Mouse (Mus musculus): ENCODE measurements at regions not wholly inside any gene's neighbourhood (a gene's known extent, or its start where the extent isn't known, plus 50 kb on each side); places are given as distances from the start of the nearest gene placed in this dataset.

DNA sequence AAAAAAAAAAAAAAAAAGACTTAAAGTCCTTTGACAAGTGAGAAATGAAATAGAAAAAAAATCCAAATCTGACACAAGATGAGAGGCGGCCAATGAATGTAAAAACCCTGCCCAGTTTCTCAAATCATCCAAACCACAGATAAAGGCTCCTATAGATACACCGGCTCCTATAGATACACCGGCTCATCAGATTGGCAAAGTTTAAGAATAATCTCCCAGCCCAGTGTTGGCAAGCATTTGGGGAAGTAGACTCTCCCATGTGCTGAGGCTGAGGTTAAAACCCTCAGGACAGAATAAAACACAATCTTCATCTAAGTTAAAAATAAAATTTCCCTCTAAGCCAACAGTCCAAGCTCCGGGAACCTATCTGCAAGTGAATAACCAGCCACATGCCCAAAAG, 65.2 kb upstream of the Trim2 start:
- H3K4me2 ChIP-seq (ENCODE audit: low read length) = no peak overlapping the region

DNA sequence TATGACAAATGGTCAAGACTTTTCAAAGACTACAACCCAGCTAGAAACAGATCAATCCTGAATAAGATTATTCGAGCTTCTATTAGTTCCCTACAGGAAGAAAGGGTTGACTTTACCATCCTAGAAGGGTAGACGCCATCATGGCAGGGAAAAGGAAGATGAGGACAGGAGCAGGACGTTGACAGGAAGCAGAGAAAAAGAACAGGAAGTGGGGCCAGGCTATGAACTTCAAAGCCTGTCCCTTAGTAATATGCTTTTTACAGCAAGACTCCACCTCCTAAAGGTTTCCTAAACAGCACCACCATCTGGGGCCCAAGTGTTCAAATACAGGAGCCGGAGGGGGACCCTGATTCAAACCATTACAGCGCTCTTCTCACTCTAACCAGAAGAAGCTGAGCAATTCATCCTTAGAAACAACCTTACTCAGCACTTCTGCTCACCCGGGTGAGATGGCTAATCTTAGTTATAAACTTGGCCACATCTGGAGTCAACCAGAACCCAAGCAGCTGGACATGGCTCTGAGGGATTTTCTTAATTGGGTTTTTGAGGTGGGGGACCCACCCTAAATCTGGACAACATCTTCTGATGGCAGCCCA, 60.6 kb upstream of the Trim2 start:
- Histone ChIP-seq H3K27ac (ENCODE audit: low read depth, low read length) (no peak overlapping the region), H3K9ac (ENCODE audit: low read depth, low read length) (no peak overlapping the region), H3K27me3 (replicated peaks; ENCODE audit: control insufficient read depth, insufficient read depth, low read length) (no peaks in the 10 kb centered on the region), H3K4me3 (ENCODE audit: low read length) (no peak overlapping the region), H3K4me2 (ENCODE audit: low read length) (no peak overlapping the region), H3K9me3 (ENCODE audit: control insufficient read depth, low read length) (no peaks in the 10 kb centered on the region), H3K36me3 (ENCODE audit: control insufficient read depth, insufficient read depth, low read length) (no peaks in the 10 kb centered on the region), H3K4me1 (ENCODE audit: control insufficient read depth, insufficient read depth, low read depth, low read length) (no peaks in the 10 kb centered on the region)
- 87% methylated on average over 6 of the region's 6 CpGs for WGBS
- no peak for ATAC-seq

More for the DNA sequence above, 65.2 kb upstream of the Trim2 start:
- Histone ChIP-seq H3K36me3 (ENCODE audit: control insufficient read depth, insufficient read depth, low read length) (no peaks in the 10 kb centered on the region), H3K27ac (ENCODE audit: low read depth, low read length) (no peak overlapping the region), H3K9me3 (ENCODE audit: control insufficient read depth, low read length) (no peaks in the 10 kb centered on the region), H3K9ac (ENCODE audit: low read depth, low read length) (no peak overlapping the region), H3K27me3 (replicated peaks; ENCODE audit: control insufficient read depth, insufficient read depth, low read length) (no peaks in the 10 kb centered on the region), H3K4me3 (ENCODE audit: low read length) (no peak overlapping the region), H3K4me1 (ENCODE audit: control insufficient read depth, insufficient read depth, low read depth, low read length) (no peaks in the 10 kb centered on the region; the same call in 1 of the 2 replicates)
- no peak for ATAC-seq
- WGBS = 96% methylated on average over 4 of the region's 4 CpGs

DNA sequence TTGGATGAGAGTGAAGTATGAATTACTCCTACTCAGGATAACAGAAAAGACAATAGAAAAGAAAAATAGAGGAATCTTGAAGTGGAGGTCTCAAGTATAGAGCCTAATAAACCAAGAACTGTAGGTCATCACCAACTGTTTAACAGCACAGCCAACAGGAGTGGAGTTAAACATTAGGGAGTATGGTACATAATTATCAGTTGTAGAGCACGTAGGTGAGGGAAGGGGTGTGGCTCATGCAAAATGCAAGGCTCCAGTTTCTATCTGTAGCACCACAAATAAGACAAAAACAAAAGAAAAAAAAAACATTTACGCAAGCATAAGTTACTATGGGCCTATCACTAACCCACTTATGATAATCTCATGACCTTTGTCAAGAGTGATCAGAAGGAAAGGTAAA, 52.0 kb upstream of the Trim2 start:
- no peaks in the 10 kb centered on the region for H3K4me1 ChIP-seq (ENCODE audit: control insufficient read depth, insufficient read depth, low read depth, low read length)
- H3K27me3 ChIP-seq (replicated peaks; ENCODE audit: control insufficient read depth, insufficient read depth, low read length) = no peaks in the 10 kb centered on the region
- H3K9me3 ChIP-seq (ENCODE audit: control insufficient read depth, low read length) = no peaks in the 10 kb centered on the region
- no peak overlapping the region for H3K4me3 ChIP-seq (ENCODE audit: low read length)
- H3K4me2 ChIP-seq (ENCODE audit: low read length) = no peak overlapping the region
- no peak overlapping the region for H3K9ac ChIP-seq (ENCODE audit: low read depth, low read length)
- 95% methylated on average over 2 of the region's 2 CpGs for WGBS
- H3K27ac ChIP-seq (ENCODE audit: low read depth, low read length) = no peak overlapping the region
- no peaks in the 10 kb centered on the region for H3K36me3 ChIP-seq (ENCODE audit: control insufficient read depth, insufficient read depth, low read length)
- no peak for ATAC-seq

DNA sequence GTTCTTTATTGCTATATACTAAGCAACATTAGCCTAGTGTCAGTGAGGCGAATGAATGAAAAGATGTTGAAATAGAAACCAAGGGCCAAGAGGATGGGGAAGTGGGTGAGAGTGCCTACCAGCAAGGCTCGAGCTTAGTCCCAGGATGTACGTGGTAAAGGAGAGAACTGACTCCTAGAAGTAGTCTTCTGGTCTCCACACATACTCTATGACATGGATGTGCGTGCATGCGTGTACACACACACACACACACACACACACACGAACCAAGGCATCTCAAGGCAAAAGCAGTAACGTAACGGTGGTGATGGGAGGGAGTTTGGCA, 50.0 kb upstream of the Trim2 start:
- Histone ChIP-seq H3K4me1 (ENCODE audit: control insufficient read depth, insufficient read depth, low read depth, low read length) (no peaks in the 10 kb centered on the region), H3K27me3 (replicated peaks; ENCODE audit: control insufficient read depth, insufficient read depth, low read length) (no peaks in the 10 kb centered on the region), H3K9me3 (ENCODE audit: control insufficient read depth, low read length) (no peaks in the 10 kb centered on the region), H3K36me3 (ENCODE audit: control insufficient read depth, insufficient read depth, low read length) (no peaks in the 10 kb centered on the region), H3K27ac (ENCODE audit: low read depth, low read length) (no peak overlapping the region), H3K9ac (ENCODE audit: low read depth, low read length) (no peak overlapping the region), H3K4me2 (ENCODE audit: low read length) (no peak overlapping the region), H3K4me3 (ENCODE audit: low read length) (no peak overlapping the region)
- 96% methylated on average over 8 of the region's 8 CpGs for WGBS
- ATAC-seq = no peak

Data from hindbrain, embryonic 16.5 days (tissue).